Mouse (Mus musculus): ENCODE data around the gene Ncf1.

DNA sequence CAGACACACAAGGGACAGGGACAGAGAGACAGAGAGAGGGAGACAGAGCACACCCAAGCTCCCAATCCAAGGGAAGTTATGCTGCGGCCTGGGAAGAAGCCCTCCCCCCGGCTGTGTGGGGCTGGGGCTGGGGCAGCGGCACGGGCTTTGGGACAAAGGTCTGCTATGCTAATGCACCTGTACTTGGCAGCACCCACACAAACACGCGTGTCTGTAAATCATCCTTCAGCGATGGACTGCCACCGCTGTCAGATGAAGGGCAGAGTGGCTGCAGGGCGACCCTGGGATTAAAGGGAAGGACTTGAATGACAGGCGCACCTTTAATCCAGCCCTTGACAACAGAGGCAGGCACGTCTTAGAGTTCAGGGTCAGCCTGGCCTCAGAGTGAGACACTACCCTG is 42.0 kb upstream of the Ncf1 start:
- TF ChIP-seq CTCF (conservative IDR thresholded peaks at IDR 0.05; ENCODE audit: low read length) (no peak), NANOG (IDR thresholded peaks at IDR 0.05; ENCODE audit: borderline replicate concordance, low read length) (no peak), POU5F1 (IDR thresholded peaks at IDR 0.05; ENCODE audit: borderline replicate concordance, low read length) (no peak)
